Mouse (Mus musculus) neural tube, embryonic 11.5 days (tissue): ENCODE results near the gene Ccdc170. TPM values are rescaled to one million over a fixed set of nuclear protein-coding genes. Genes with fewer than 3 reads are reported as not detected.
A peak's percentile ranks its signal among the peaks of the same experiment; 100 is the strongest.
"Not testable (repeated sequence)": the region's sequence is repeated elsewhere in the genome, so short reads cannot be mapped to it uniquely, and the experiment has no call there.

Experiments used
- ATAC-seq: fragments of 200-750 bp; cut with Nextera tagmentation; 2 replicates; pipeline ENCODE4 v1.8.0; 2017; ENCODE audit warnings: moderate number of reproducible peaks, mild to moderate bottlenecking, moderate TSS enrichment, moderate library complexity; ENCODE audit not compliant: insufficient read depth, low FRiP score, low TSS enrichment
- DNase-seq: peaks from one replicate; pipeline ENCODE4 v3.0.0-alpha.2; 2015; ENCODE audit warnings: low spot score
- H3K27ac ChIP-seq: fragments of 300-500 bp; sonication (generic); 2 replicates; pipeline ENCODE4 v1.5.1; 2014; ENCODE audit warnings: low read depth, mild to moderate bottlenecking, low read length
- H3K27me3 ChIP-seq: fragments of 300-500 bp; sonication (generic); 2 replicates; pipeline ENCODE4 v1.6.1; 2014; ENCODE audit warnings: mild to moderate bottlenecking, low read length, mixed read lengths; ENCODE audit not compliant: control insufficient read depth, insufficient read depth
- H3K36me3 ChIP-seq: fragments of 300-500 bp; sonication (generic); 2 replicates; pipeline ENCODE4 v1.6.1; 2014; ENCODE audit warnings: mild to moderate bottlenecking, low read length, moderate library complexity, mixed read lengths; ENCODE audit not compliant: control insufficient read depth, insufficient read depth
- H3K4me1 ChIP-seq: fragments of 300-500 bp; sonication (generic); 2 replicates; pipeline ENCODE4 v1.6.1; 2014; ENCODE audit warnings: low read length, mixed read lengths; ENCODE audit not compliant: control insufficient read depth, insufficient read depth
- H3K4me2 ChIP-seq: fragments of 300-500 bp; sonication (generic); 2 replicates; pipeline ENCODE4 v1.6.1; 2014; ENCODE audit warnings: low read depth, mild to moderate bottlenecking, moderate library complexity
- H3K4me3 ChIP-seq: fragments of 300-500 bp; sonication (generic); 2 replicates; pipeline ENCODE4 v1.5.1; 2014; ENCODE audit warnings: low read depth, low read length
- H3K9ac ChIP-seq: fragments of 300-500 bp; sonication (generic); 2 replicates; pipeline ENCODE4 v1.6.1; 2014; ENCODE audit warnings: mild to moderate bottlenecking, low read length
- H3K9me3 ChIP-seq: fragments of 300-500 bp; sonication (generic); 2 replicates; pipeline ENCODE4 v1.6.1; 2016; ENCODE audit warnings: low read length; ENCODE audit not compliant: control insufficient read depth
- WGBS: fragments of 180-500 bp; shearing (Covaris S2); extraction: QIAGEN DNeasy Blood & Tissue Kit; methylation state at CpG from one replicate; pipeline ENCODE4 v1.1.7; 2014; 5-methylcytosine and 5-hydroxymethylcytosine counted together
- polyA plus RNA-seq: library from polyadenylated mRNA; unstranded; fragments of >200 nt; fragmentation: Nextera tagmentation; extraction: Ambion mirVana; gene quantifications from 2 replicates; pipeline ENCODE4 v1.2.1, GENCODE M21; 2014

The Ccdc170 gene
- polyA plus RNA-seq = 0.19 TPM in 1 of 2 replicates, not detected in the other

DNA sequence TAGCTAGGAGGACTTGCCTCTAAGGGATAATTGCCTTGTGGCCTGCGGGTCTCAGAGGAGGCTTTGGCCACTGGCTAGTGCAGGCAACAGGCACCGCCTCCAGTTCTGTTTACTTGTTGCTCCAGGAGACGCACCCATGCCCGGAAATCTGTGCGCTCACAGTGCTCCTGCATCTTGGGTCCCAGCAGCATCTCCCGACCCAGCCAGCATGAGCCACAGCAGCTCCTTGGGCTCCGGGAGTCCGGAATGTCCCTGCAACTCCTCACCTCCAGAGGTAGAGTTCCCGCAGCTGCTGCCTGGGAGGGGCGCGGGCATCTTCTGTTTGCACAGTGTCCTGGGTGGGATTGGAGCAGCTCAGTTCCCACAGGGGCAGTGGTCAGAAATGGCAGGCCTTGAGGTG lies at the start of gene Ccdc170:
Gene Ccdc170 (plus strand): TSS at position 148 of the 400 bp plus-strand sequence.
- Histone ChIP-seq H3K36me3 (no peaks in the 10 kb centered on the region), H3K9ac (no peak within 1 kb of the TSS), H3K9me3 (no peaks in the 10 kb centered on the region), H3K4me3 (no peak within 1 kb of the TSS), H3K4me2 (no peak within 1 kb of the TSS), H3K27me3 (no peaks in the 10 kb centered on the region), H3K4me1 (no peaks in the 10 kb centered on the region), H3K27ac (no peak within 1 kb of the TSS)
- 48% methylated on average over 11 of the region's 11 CpGs for WGBS
- no peak for DNase-seq
- no peak for ATAC-seq

GRCm38 (mm10) chr10:4432996-4433755 lies 49.1 kb upstream of the Ccdc170 start:
- DNase-seq = no peak
- Histone ChIP-seq H3K4me1 (0 out of 2 replicates have a peak, but pooled peaks cover 3% of the 10 kb centered on the region), H3K9ac (peak overlapping the region; percentile 73), H3K27ac (peak overlapping the region; percentile 57; the same call in 1 of the 2 replicates), H3K36me3 (no peaks in the 10 kb centered on the region; the same call in 1 of the 2 replicates), H3K4me2 (peak overlapping the region; percentile 43), H3K4me3 (peak overlapping the region; percentile 55), H3K9me3 (no peaks in the 10 kb centered on the region), H3K27me3 (no peaks in the 10 kb centered on the region)
- ATAC-seq = 0 out of 2 replicates have a peak, but pooled peaks have one; percentile 0
- 12% methylated on average over 19 of the region's 19 CpGs for whole genome bisulfite sequencing

GRCm38 (mm10) chr10:4433871-4434270 lies 48.4 kb upstream of the Ccdc170 start:
- ATAC-seq, H3K27me3 ChIP-seq, H3K9me3 ChIP-seq, H3K36me3 ChIP-seq, H3K4me1 ChIP-seq, H3K4me3 ChIP-seq, DNase-seq, H3K9ac ChIP-seq, H3K27ac ChIP-seq, H3K4me2 ChIP-seq: not testable (repeated sequence)
- 90% methylated on average over 2 of the region's 2 CpGs for WGBS

- 0 out of 2 replicates have a peak, but pooled peaks cover 3% of the 10 kb centered on the region for H3K4me1 ChIP-seq
- ATAC-seq (no peak), DNase-seq (no peak)
- no peak overlapping the region for H3K27ac ChIP-seq
- 91% methylated on average over 3 of the region's 3 CpGs for WGBS
- peaks cover 5% of the 10 kb centered on the region for H3K36me3 ChIP-seq
- H3K4me2 ChIP-seq = no peak overlapping the region
- no peaks in the 10 kb centered on the region for H3K9me3 ChIP-seq
- no peak overlapping the region for H3K4me3 ChIP-seq
- no peaks in the 10 kb centered on the region for H3K27me3 ChIP-seq
- no peak overlapping the region for H3K9ac ChIP-seq
Observed at GRCm38 (mm10) chr10:4435416-4435815, 46.9 kb upstream of the Ccdc170 start.

- Histone ChIP-seq H3K36me3 (peaks cover 2% of the 10 kb centered on the region), H3K4me3 (no peak overlapping the region), H3K4me2 (no peak overlapping the region), H3K9me3 (no peaks in the 10 kb centered on the region), H3K27me3 (no peaks in the 10 kb centered on the region), H3K9ac (no peak overlapping the region), H3K27ac (no peak overlapping the region), H3K4me1 (no peaks in the 10 kb centered on the region)
- 84% methylated on average over 4 of the region's 4 CpGs for WGBS
- DNase-seq = no peak
- ATAC-seq = no peak
Observed at GRCm38 (mm10) chr10:4456409-4456808, 25.9 kb upstream of the Ccdc170 start.

- ATAC-seq = no peak
- DNase-seq = no peak
- H3K4me2 ChIP-seq = no peak overlapping the region
- no peaks in the 10 kb centered on the region for H3K4me1 ChIP-seq
- H3K27me3 ChIP-seq = no peaks in the 10 kb centered on the region
- H3K4me3 ChIP-seq = no peak overlapping the region
- H3K9ac ChIP-seq = no peak overlapping the region
- WGBS = 97% methylated on average over 2 of the region's 2 CpGs
- H3K36me3 ChIP-seq = peaks cover under 1% of the 10 kb centered on the region; the same call in 1 of the 2 replicates
- no peaks in the 10 kb centered on the region for H3K9me3 ChIP-seq
- H3K27ac ChIP-seq = no peak overlapping the region
Observed at GRCm38 (mm10) chr10:4460201-4460600, 22.1 kb upstream of the Ccdc170 start.

DNA sequence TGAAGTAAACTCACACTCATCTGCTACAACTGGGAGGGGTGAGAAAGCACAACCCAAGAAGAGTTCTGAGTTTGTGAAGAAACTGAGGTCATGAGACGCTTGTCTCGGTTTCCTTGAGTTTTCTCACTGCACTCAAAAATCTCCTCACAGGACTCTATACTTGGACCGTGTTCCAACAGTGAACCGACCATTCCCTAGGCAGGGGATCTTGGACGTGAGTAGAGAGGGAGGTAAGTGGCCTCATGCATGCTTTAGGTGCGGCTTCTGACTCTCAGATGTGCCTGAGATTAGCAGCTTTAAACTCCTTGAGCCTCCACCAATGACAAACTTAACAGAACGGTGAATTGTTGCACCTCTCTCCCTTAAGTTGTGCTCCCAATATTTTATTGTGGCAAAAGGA lies 16.5 kb upstream of the Ccdc170 start:
- no peak for DNase-seq
- no peaks in the 10 kb centered on the region for H3K27me3 ChIP-seq
- no peaks in the 10 kb centered on the region for H3K36me3 ChIP-seq
- no peak overlapping the region for H3K4me3 ChIP-seq
- H3K9ac ChIP-seq = no peak overlapping the region
- no peak overlapping the region for H3K27ac ChIP-seq
- H3K4me1 ChIP-seq = no peaks in the 10 kb centered on the region
- no peak overlapping the region for H3K4me2 ChIP-seq
- whole genome bisulfite sequencing = 91% methylated on average over 7 of the region's 7 CpGs
- no peaks in the 10 kb centered on the region for H3K9me3 ChIP-seq
- ATAC-seq = no peak

GRCm38 (mm10) chr10:4469406-4469805 lies 12.9 kb upstream of the Ccdc170 start:
- WGBS = 88% methylated on average over 3 of the region's 3 CpGs

GRCm38 (mm10) chr10:4473591-4473993 lies 8.7 kb upstream of the Ccdc170 start:
- no peak overlapping the region for H3K4me3 ChIP-seq
- no peaks in the 10 kb centered on the region for H3K4me1 ChIP-seq
- 91% methylated on average over 11 of the region's 11 CpGs for WGBS
- no peaks in the 10 kb centered on the region for H3K36me3 ChIP-seq
- ATAC-seq = no peak
- H3K27ac ChIP-seq = no peak overlapping the region
- no peak overlapping the region for H3K4me2 ChIP-seq
- no peak overlapping the region for H3K9ac ChIP-seq
- DNase-seq = no peak
- no peaks in the 10 kb centered on the region for H3K9me3 ChIP-seq
- H3K27me3 ChIP-seq = no peaks in the 10 kb centered on the region

More at GRCm38 (mm10) chr10:4469406-4469805, 12.9 kb upstream of the Ccdc170 start:
- H3K4me1 ChIP-seq = no peaks in the 10 kb centered on the region
- no peak for ATAC-seq
- no peaks in the 10 kb centered on the region for H3K9me3 ChIP-seq
- H3K27ac ChIP-seq = no peak overlapping the region
- H3K36me3 ChIP-seq = no peaks in the 10 kb centered on the region
- no peak for DNase-seq
- H3K27me3 ChIP-seq = no peaks in the 10 kb centered on the region
- H3K9ac ChIP-seq = no peak overlapping the region
- no peak overlapping the region for H3K4me3 ChIP-seq
- H3K4me2 ChIP-seq = no peak overlapping the region
